Mouse (Mus musculus) intestine, postnatal 0 days (tissue): ENCODE measurements around the gene Ddx4. TPM values are rescaled to one million over a fixed set of nuclear protein-coding genes. Genes with fewer than 3 reads are reported as not detected.

Experiments used
- ATAC-seq: fragments of 200-750 bp; cut with Nextera tagmentation; 2 replicates; pipeline ENCODE4 v1.8.0; 2017; ENCODE audit warnings: mild to moderate bottlenecking, moderate TSS enrichment, moderate library complexity
- H3K27ac ChIP-seq: fragments of 300-500 bp; sonication (generic); 2 replicates; pipeline ENCODE4 v1.5.1; 2014; ENCODE audit warnings: mild to moderate bottlenecking, low read depth, low read length, moderate library complexity
- H3K27me3 ChIP-seq: fragments of 300-500 bp; sonication (generic); replicated peaks from 2 replicates; pipeline ENCODE4 v1.6.1; 2014; ENCODE audit warnings: low read length, mixed read lengths; ENCODE audit not compliant: control insufficient read depth, insufficient read depth
- H3K36me3 ChIP-seq: fragments of 300-500 bp; sonication (generic); 2 replicates; pipeline ENCODE4 v1.6.1; 2014; ENCODE audit warnings: mild to moderate bottlenecking, moderate library complexity; ENCODE audit not compliant: control insufficient read depth, insufficient read depth
- H3K4me1 ChIP-seq: fragments of 300-500 bp; sonication (generic); replicated peaks from 2 replicates; pipeline ENCODE4 v1.6.1; 2014; ENCODE audit warnings: antibody characterized with exemption, low read length, mixed read lengths; ENCODE audit not compliant: control insufficient read depth, insufficient read depth
- H3K4me2 ChIP-seq: fragments of 300-500 bp; sonication (generic); replicated peaks from 2 replicates; pipeline ENCODE4 v1.6.1; 2014; ENCODE audit warnings: low read depth, mild to moderate bottlenecking, moderate library complexity
- H3K4me3 ChIP-seq: fragments of 300-500 bp; sonication (generic); 2 replicates; pipeline ENCODE4 v1.5.1; 2014; ENCODE audit warnings: low read depth, low read length
- H3K9ac ChIP-seq: fragments of 300-500 bp; sonication (generic); 2 replicates; pipeline ENCODE4 v1.6.1; 2014; ENCODE audit warnings: mild to moderate bottlenecking, low read depth, low read length
- H3K9me3 ChIP-seq: fragments of 300-500 bp; sonication (generic); 2 replicates; pipeline ENCODE4 v1.6.1; 2016; ENCODE audit warnings: mixed run types; ENCODE audit not compliant: control insufficient read depth
- CTCF ChIP-seq: sonication (generic); IDR thresholded peaks from 2 replicates; pipeline ENCODE4 v1.5.1; 2016; ENCODE audit warnings: low read depth, mild to moderate bottlenecking, control low read depth, antibody characterized with exemption, moderate library complexity
- WGBS: fragments of 180-500 bp; shearing (Covaris S2); extraction: QIAGEN DNeasy Blood & Tissue Kit; methylation state at CpG from one replicate; pipeline ENCODE4 v1.1.7; 2014; 5-methylcytosine and 5-hydroxymethylcytosine counted together
- polyA plus RNA-seq: library from polyadenylated mRNA; unstranded; fragments of >200 nt; fragmentation: Nextera tagmentation; extraction: Ambion mirVana; gene quantifications from 2 replicates; pipeline ENCODE4 v1.2.1, GENCODE M21; 2015

The Ddx4 gene
- polyA plus RNA-seq, 1 experiment from 2014 or later = 0.25 TPM

DNA sequence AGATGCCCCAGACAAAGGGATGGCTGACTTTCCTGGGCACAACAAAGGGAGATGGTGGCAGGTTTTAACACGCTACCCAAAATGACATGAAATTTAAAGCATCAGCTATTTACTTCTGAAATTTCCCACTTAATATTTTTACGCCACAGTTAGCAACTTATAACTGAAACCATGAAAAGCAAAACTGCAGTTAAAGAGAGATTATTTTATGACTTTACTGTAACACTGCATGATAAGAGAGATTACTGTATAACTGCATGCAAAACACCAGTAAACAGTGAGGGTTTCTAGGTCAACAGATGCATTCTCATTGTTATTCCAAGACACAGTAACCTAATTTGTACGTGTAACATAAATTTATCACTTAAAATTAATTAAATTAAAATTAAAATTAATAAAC is 7.3 kb downstream of the Ddx4 start:
- Histone ChIP-seq H3K27ac (no peak overlapping the region), H3K36me3 (no peaks in the 10 kb centered on the region), H3K9ac (no peak overlapping the region), H3K4me3 (no peak overlapping the region), H3K4me1 (no peaks in the 10 kb centered on the region), H3K4me2 (no peak overlapping the region), H3K9me3 (no peaks in the 10 kb centered on the region), H3K27me3 (peaks cover 14% of the 10 kb centered on the region; the same call in 1 of the 2 replicates)
- WGBS = 69% methylated on average over 3 of the region's 3 CpGs
- no peak for ATAC-seq
- TF ChIP-seq CTCF = no peak

DNA sequence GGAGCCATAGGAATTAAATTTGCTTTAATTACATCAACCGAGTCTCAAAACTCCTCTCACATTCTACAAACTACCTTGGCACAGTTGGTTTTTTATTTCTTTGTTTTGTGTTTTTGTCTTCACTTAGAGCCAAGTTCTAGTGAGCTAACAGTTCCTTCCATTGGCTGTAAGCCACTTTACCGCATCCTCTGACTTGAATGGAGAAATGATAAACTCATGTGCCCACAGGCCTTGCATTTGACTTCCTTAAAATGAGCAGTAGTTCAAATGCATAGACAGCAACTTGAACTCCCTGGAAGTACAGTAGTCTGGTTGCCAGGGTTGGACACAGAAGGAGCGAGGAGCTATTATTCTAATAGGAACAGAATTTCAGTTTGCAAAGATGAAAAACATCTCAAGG is 9.4 kb downstream of the Ddx4 start:
- no peaks in the 10 kb centered on the region for H3K9me3 ChIP-seq
- no peaks in the 10 kb centered on the region for H3K36me3 ChIP-seq
- H3K9ac ChIP-seq = no peak overlapping the region
- H3K4me3 ChIP-seq = no peak overlapping the region
- no peak overlapping the region for H3K4me2 ChIP-seq
- no peak for ATAC-seq
- peaks cover 11% of the 10 kb centered on the region; the same call in 1 of the 2 replicates for H3K27me3 ChIP-seq
- no peak for TF ChIP-seq CTCF
- 90% methylated on average over 3 of the region's 3 CpGs for WGBS
- no peaks in the 10 kb centered on the region for H3K4me1 ChIP-seq
- no peak overlapping the region for H3K27ac ChIP-seq

DNA sequence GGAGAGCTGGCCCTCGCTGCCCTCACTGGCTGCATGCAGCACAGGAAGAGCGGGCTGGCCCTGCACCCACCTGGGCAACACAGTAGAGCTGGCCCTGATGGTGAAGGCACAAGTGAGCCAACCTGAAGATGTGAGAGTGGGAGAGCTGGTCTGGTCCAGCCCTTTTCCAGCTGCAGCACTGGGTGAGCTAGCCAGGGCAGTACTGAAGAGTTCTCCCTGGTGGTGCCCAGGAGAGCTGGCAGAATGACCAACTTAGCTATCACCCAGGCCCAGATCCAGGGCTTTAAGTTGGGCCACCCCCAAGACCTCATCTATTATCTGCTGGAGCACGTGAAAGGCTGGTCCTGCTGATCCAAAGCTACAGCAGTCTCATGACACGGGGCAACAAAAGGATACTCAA is 13.2 kb downstream of the Ddx4 start:
- no peak for ATAC-seq
- no peak for TF ChIP-seq CTCF
- Histone ChIP-seq H3K4me2 (no peak overlapping the region), H3K36me3 (no peaks in the 10 kb centered on the region), H3K4me1 (no peaks in the 10 kb centered on the region), H3K27me3 (no peaks in the 10 kb centered on the region), H3K9ac (no peak overlapping the region), H3K4me3 (no peak overlapping the region), H3K27ac (no peak overlapping the region), H3K9me3 (no peaks in the 10 kb centered on the region)
- 68% methylated on average over 4 of the region's 4 CpGs for WGBS

DNA sequence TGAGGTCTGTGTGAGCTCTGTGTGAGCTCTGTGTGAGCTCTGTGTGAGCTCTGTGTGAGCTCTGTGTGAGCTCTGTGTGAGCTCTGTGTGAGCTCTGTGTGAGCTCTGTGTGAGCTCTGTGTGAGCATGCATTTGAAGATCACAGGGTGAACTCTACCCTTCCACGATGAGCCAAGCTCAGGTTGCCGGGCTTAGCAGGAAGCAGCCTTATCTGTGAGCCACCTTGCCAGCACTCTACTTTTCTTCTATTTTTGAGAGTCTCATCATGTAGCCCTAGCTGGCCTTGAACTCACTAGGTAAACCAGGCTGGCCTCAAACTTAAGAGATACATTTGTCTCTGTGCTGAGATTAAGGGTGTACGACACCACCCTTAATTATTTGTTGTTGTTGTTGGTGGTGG is 15.8 kb downstream of the Ddx4 start:
- H3K27ac ChIP-seq = no peak overlapping the region
- no peaks in the 10 kb centered on the region for H3K4me1 ChIP-seq
- no peak overlapping the region for H3K4me3 ChIP-seq
- no peaks in the 10 kb centered on the region for H3K36me3 ChIP-seq
- no peak overlapping the region for H3K9ac ChIP-seq
- WGBS = 45% methylated on average over 3 of the region's 3 CpGs
- no peaks in the 10 kb centered on the region for H3K9me3 ChIP-seq
- no peak for TF ChIP-seq CTCF
- no peak overlapping the region for H3K4me2 ChIP-seq
- no peak for ATAC-seq
- H3K27me3 ChIP-seq = no peaks in the 10 kb centered on the region

DNA sequence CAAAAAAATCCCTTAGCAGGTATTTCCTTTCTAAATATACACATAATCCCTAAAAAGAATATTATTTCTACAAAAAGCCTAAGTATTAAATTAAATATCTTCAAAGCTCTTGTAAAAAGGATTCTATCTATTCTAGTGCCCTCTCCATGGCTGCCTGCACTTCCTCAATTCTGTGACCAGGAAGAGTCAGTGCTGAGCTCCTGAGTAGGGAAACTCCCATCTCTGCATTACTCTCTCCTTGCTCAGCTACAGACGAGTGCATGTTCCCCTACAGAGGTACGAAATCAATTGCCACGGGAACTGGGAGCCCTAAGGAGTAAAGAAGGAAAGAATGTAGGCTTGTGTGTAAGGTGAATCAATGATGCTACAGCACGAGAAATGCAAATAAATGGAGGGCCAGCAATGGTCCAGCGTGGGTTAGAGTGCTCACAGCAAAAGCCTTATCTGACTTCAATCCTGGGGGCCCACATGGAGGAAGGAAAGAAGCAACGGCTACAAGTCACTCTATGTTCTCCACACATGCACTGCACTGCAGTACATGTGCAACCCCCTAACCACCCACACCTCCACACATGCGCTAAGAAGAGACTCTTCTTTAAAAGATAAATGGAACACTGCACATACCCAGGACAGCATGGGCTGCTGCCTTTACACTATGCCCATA is 17.0 kb downstream of the Ddx4 start:
- Histone ChIP-seq H3K9me3 (no peaks in the 10 kb centered on the region), H3K36me3 (no peaks in the 10 kb centered on the region), H3K4me1 (no peaks in the 10 kb centered on the region), H3K27ac (no peak overlapping the region), H3K27me3 (no peaks in the 10 kb centered on the region), H3K4me3 (no peak overlapping the region), H3K9ac (no peak overlapping the region), H3K4me2 (no peak overlapping the region)
- TF ChIP-seq CTCF = no peak
- WGBS = 67% methylated on average over 7 of the region's 7 CpGs
- ATAC-seq = no peak

DNA sequence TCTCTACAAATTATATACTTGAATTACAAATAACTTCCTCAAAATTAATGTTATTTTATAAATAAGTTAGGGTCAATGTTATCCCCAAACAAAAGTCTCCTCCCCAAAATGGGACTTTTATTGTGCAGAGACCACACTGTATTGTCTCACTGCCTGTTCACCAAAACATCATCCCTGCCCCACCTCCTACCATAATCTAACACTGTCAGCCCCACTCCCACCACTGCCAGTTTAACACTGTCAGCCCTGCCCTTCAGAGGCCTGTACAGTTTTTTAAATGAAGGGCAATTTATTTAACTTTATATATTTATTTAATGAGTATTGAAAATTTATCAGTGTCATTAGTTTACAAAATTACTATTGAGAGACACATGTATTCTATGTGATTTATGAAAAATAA is 26.7 kb downstream of the Ddx4 start:
- no peaks in the 10 kb centered on the region for H3K9me3 ChIP-seq
- no peak overlapping the region for H3K4me2 ChIP-seq
- H3K27ac ChIP-seq = no peak overlapping the region
- H3K9ac ChIP-seq = no peak overlapping the region
- H3K27me3 ChIP-seq = no peaks in the 10 kb centered on the region
- H3K36me3 ChIP-seq = no peaks in the 10 kb centered on the region
- no peak overlapping the region for H3K4me3 ChIP-seq
- no peak for ATAC-seq
- TF ChIP-seq CTCF = no peak
- no peaks in the 10 kb centered on the region for H3K4me1 ChIP-seq

DNA sequence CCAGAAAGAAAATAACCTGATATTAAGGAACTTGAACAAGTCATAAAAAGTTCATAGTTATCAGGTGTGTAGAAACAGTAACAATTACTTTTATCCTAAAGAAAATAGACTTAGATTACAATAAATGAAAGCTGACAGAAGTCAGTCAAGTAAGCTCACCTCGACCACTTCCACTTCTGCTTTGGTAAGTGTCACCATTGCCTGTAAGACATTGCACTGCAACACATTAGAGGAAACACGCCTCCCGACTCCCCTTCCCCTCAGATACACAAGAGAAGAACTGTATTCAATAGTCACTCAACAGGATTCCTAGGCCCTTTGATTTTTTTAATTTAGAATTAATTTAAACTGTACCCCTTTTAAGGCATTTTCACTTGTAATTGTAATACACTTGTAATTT is 27.7 kb downstream of the Ddx4 start:
- Histone ChIP-seq H3K4me2 (no peak overlapping the region), H3K9ac (no peak overlapping the region), H3K27ac (no peak overlapping the region), H3K9me3 (no peaks in the 10 kb centered on the region), H3K4me3 (no peak overlapping the region), H3K36me3 (no peaks in the 10 kb centered on the region), H3K27me3 (no peaks in the 10 kb centered on the region), H3K4me1 (no peaks in the 10 kb centered on the region)
- no peak for ATAC-seq
- WGBS = 65% methylated on average over 3 of the region's 3 CpGs
- TF ChIP-seq CTCF = no peak
